Mouse (Mus musculus) T-helper 17 cell (primary cell): ENCODE measurements around the gene Plekhh1.

Source experiments
- in situ Hi-C, 2 experiments: fragments of 300-600 bp; cut with MboI, MseI; formaldehyde crosslinking; loops; 1 replicate in 1 of 2; 2 replicates in 1 of 2; pipeline ENCODE4 v1.15.1; 2025; ENCODE audit warnings: high pct_unique_total_duplicates in 2 of 2

The Plekhh1 gene

DNA sequence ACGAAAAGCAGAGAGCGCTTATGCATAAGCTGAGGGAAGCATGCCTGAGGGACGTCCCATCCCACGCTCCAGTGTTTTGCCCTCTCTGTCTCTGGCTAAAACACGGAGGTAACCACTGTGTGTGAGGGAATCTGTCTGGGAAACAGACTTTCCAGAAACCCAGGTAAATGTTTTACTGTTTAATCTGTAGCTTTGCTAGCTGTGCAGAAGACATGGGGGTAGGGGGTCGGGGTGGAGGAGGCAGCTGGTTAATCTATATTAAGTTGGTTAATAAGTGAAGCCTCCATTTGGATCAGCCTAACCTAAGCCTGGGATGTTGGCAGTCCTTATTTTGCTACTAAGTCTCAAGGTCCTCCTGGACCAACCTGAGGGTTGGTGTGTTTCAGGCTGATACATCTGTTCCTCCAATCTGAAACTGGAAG, 40.2 kb downstream of the Plekhh1 start:
- in situ Hi-C loops: no loop called here

- in situ Hi-C loops: no loop called here
Measured at GRCm38 (mm10) chr12:79069916-79070315, 41.0 kb downstream of the Plekhh1 start.

DNA sequence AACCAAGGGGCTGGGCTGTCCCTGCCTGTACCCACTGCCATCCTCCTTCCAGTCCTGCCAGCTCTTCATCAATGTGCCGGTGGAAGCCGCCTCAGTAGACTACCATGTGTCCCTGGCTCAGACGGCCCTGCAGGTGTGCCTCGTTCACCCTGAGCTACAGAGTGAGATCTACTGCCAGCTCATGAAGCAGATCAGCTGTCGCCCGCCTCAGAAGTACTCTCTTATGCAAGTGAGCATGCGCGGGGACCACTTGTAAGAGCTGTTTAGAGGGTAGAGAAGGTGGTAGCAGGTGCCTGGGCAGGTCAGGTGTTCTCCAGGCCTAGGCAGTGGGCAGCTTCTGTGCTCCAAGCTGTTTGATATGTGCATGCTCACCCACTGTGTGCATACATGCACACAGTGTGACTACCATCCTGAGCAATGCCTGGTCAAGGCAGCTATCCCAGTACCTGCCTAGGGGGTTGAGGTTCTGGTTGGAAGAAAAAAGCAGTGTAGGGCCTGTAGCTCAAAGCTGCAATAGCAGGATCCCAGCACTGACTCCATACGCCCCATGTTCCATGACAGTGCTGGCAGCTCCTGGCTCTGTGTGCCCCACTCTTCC, 41.9 kb downstream of the Plekhh1 start:
- in situ Hi-C loops: no loop called here

GRCm38 (mm10) chr12:79072576-79072975, 43.6 kb downstream of the Plekhh1 start:
- in situ Hi-C loops: no loop called here

DNA sequence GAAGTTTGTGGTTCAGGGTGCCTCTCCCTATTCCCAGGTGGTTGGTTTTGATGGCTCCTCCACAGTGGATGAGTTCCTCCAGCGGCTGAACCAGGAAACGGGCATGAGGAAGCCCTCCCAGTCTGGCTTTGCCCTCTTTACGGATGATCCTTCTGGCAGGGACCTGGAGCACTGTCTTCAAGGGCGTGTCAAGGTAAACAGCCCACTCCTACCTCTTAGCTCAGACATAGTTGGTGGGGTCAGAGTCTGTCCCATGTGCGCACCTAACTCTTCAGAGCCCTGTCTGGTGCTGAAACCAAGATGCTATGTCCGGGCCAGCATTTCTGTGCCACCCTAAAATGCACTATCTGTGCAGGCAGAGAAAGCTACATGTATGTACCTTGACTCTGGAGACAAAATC, 44.4 kb downstream of the Plekhh1 start:
- in situ Hi-C loops: no loop called here

DNA sequence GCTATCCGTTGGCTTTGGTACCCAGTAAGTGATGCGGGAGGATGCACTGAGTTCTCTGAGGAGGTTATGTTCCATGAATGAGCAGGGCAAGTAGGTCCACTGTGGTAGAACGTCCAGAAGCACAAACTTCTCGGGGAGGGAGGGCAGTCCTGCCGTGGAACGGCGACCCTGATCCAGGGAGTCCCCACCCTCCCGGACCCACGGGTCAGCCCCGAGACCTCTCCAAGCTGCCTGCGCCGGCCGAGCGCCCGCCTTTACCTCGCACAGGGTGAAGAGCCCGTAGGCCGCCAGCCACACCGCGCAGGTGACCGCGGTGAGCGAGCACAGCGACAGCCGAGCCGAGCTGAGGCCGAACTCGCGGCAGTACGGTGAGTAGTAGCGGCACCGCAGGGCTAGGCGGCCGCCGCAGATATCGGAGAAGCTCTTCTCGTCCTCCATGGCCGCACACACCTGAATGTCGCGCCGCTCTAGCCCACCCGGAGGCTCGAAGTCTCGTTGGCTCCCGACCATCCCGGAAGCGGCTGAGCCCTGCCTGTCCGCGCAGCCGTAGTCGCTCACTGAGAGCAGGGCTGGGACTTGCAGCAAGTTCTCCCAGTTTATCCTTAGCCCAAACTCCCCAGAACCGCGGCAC, 60.3 kb downstream of the Plekhh1 start, which contains the start of gene Pigh:
Gene Pigh, minus strand, starts transcription at position 470 of the 631 bp plus-strand sequence.
- in situ Hi-C loops: loop anchor here (5.0 to 25.0 kb wide), 2 partner anchors 57 to 877 kb away; no protein-coding TSS in a partner anchor

- in situ Hi-C loops: loop anchor here in 1 of 2 experiments (25.0 kb wide), 1 partner anchor 880 kb away; no protein-coding TSS in a partner anchor
Measured at GRCm38 (mm10) chr12:79092569-79092968, 63.6 kb downstream of the Plekhh1 start.

GRCm38 (mm10) chr12:79097106-79097752, 68.3 kb downstream of the Plekhh1 start:
- in situ Hi-C loops: loop anchor here in 1 of 2 experiments (5.0 to 25.0 kb wide), 2 partner anchors 180 to 885 kb away; no protein-coding TSS in a partner anchor

- in situ Hi-C loops: loop anchor here in 1 of 2 experiments (5.0 kb wide), 1 partner anchor 181 kb away; no protein-coding TSS in a partner anchor
Measured at GRCm38 (mm10) chr12:79103773-79104172, 74.8 kb downstream of the Plekhh1 start.

DNA sequence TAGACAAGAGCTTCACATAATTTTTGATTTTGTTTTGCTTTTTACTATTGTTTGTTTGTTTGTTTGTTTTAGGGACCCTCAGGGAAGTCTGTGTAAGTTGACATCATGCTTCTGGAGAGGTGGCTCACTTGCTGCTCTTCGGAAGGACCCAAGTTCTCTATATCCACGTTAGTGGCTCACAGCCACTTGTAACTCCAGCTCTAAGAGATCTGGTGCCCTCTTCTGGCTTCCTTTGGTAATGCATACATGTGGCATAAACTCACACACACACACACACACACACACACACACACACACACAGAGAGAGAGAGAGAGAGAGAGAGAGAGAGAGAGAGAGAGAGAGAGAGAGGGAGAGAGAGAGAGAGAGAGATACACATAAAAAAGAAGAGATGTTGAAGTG, 75.6 kb downstream of the Plekhh1 start:
- in situ Hi-C loops: loop anchor here in 1 of 2 experiments (5.0 kb wide), 1 partner anchor 182 kb away; no protein-coding TSS in a partner anchor

GRCm38 (mm10) chr12:79105312-79105711, 76.3 kb downstream of the Plekhh1 start:
- in situ Hi-C loops: no loop called here

GRCm38 (mm10) chr12:79118991-79119390, 90.0 kb downstream of the Plekhh1 start:
- in situ Hi-C loops: no loop called here

- in situ Hi-C loops: no loop called here
Measured at GRCm38 (mm10) chr12:79122820-79123219, 93.9 kb downstream of the Plekhh1 start.

DNA sequence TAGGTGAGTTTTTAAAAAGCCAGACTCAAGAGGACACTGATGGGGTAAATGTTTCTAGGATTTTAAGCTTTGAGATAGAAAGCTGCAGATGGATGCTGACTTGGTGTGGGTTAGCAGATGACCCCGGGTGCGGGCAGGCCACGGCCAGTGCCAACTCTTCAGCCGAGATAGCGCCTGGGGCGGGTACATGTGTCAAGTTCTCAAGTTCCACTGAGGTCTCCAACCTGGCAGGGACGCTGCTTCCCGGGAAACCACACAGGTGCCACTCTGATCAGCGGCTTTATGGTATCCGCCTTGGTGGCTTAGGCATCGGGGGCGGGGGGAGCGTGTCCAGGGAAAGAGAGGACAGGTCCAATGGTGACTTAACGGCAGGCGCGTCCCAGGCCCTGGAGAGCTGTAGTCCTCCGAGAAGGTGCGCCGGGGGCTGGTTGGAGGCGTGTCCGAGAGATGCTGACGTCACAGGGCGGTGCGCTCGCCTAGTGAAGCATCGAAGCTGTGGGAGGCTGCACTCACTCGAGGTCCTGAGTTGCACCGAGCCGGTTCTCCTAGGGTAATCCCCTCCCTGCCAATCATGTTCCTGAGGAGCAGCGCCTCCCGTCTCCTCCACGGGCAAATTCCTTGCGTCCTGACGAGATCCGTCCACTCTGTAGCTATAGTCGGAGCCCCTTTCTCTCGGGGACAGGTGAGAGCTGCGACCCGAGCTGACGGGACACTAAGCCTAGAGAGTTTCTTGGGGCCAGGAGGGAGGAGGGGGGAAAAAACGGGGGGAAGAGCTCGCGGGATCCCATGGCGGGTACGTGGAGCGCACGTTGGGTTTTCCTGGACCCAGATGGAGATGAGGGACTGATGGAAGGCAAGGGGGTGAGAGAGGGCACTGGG, 101.6 kb downstream of the Plekhh1 start, which contains the start of gene Arg2:
Gene Arg2, plus strand, starts transcription at position 479 of the 879 bp plus-strand sequence.
- in situ Hi-C loops: loop anchor here in 1 of 2 experiments (10.0 kb wide), 1 partner anchor 1646 kb away; no protein-coding TSS in a partner anchor
